Mouse (Mus musculus): ENCODE results near the gene Olfr1395. TPM values are rescaled to one million over a fixed set of nuclear protein-coding genes. Genes with fewer than 3 reads are reported as not detected.
"Not testable (repeated sequence)": the region's sequence is repeated elsewhere in the genome, so short reads cannot be mapped to it uniquely, and the experiment has no call there.

Gene Olfr1395
- total RNA-seq, 4 experiments from 2014 or later = not detected

DNA sequence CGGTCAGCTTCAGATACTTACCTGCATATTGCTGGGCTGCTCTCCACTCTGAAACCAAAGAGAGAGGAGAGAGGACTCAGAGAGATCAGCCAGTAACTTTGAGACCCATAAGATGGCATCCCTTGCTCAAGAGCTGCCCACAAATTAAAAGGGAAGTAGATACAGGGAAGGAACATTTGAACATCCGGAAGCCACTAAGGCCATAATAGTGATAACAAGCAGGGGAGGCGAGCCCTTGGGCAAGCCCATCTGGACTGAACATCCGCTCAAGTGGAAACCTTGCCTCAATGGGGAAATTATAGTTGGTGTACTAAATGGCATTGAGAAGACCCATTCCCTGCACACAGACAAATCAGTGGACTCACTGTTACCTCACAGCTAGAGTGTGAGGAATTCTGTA is 28.5 kb downstream of the Olfr1395 start:
- DNase-seq (ENCODE audit: low spot score in 2 of 2) = no peak

DNA sequence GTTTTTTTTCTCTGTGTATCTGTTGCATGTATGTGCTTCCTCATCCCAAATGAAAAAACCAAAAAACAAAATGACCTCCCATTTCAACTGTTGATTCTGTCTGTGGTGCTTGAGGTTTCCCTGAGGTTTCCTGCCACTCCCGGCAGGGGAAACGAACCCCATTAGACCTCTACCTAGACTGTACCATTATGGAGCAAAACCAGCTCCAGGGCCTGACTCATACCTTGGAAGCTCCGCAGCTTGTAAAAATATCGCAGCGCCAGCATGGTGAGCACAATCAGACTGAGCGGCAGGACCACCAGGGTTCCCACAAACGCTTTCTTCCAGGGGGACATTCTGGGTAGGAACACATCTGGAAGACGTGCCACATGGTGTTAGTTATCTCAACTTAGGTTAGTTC is 33.3 kb downstream of the Olfr1395 start:
- no peak for DNase-seq (ENCODE audit: low spot score in 2 of 2)

DNA sequence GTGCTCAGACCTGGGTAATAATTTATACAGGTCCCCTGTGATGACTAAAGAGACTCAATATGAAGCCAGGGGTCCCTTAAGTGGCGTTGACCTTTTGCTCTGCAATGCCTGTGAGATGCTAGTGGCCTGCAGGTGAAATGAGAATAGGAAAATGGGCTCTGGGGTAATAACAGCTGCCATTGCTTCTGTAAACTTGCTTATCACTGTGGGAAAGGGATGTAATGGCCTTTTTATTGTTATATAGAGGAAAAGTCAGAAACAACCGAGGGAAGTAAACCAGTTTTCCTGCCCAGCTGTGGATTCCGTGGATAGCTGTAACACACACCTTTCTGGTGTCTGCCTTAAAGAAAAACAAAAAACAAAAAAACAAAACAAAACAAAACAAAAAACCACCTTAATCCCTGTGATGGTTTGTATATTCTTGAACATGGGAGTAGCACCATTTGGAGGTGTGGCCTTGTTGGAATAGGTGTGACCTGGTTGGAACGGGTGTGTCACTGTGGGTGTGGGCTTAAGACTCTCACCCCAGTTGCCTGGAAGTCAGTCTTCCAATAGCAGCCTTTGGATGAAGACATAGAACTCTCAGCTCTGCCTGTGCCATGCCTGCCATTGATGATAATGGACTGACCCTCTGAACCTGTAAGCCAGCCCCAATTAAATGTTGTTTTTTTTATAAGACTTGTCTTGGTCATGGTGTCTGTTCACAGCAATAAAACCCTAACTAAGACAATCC is 34.1 kb downstream of the Olfr1395 start:
- not testable (repeated sequence) for DNase-seq (ENCODE audit: low spot score in 2 of 2)

DNA sequence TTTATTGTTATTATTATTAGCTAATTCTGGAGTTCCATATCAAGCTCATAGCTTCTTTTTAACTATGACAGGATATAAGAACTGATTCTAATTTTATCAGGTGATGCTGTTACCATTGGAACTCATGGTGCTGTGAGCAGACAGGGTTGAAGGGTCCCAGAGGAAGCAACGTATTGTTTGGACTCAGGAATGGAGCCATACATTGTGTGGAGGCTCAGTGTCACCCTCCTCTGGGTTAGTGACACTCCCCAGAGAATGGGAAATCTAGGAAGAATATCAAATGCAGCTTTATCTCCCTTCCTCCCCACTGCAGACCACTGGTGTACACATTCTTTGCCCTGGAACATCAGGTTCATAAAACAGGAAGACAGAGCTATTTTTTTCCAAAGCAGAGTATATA is 41.1 kb downstream of the Olfr1395 start:
- DNase-seq (ENCODE audit: low spot score in 2 of 2) = no peak

DNA sequence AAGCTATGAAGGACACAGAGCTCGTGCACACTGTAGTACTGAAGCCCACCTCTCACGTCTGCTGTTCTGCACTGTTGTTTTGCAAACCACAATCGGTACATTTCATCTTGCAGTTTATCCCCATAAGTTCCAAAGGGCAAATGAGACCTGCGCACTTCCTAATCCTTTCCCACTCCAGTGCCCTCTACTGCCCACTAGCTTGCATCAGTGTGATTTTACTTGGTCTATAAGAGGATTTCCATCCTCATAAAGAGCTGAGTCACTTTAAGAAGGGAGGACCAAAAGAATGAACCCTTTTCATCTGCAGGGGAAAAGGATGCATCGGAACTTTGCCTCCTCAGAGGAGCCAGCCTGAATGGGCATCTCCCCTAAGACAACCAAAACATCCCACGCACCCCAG is 44.4 kb downstream of the Olfr1395 start:
- no peak for DNase-seq (ENCODE audit: low spot score in 2 of 2)

DNA sequence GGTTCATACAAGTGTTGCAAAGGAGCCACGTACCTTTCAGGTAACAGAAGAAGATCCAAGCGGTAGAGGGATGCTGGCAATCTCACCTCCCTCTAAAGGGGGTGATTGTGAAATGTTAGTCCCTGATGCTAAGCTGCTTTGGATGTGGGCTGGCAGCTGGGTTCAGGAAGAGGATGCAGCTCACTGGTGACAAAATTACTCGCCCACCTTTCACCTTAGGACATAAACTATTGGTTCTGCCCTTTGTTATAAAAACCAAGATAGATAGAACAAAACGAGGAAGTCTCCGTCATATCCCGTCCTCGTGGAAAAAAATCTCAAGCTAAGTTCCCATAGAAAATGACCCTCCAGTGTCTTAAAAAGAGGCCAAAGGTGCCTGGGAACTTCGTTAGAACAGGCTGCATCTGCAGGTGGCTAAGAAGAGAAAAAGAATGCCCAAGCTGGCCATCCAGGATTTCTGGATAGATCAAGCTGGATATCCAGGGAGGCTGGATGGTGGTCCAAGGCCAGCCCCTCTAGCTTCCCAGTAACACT is 44.9 kb downstream of the Olfr1395 start, which contains the start of gene Btnl9:
TSS of gene Btnl9 (minus strand) at position 205 of the 534 bp plus-strand sequence.
- no peak for DNase-seq (ENCODE audit: low spot score in 2 of 2)

DNA sequence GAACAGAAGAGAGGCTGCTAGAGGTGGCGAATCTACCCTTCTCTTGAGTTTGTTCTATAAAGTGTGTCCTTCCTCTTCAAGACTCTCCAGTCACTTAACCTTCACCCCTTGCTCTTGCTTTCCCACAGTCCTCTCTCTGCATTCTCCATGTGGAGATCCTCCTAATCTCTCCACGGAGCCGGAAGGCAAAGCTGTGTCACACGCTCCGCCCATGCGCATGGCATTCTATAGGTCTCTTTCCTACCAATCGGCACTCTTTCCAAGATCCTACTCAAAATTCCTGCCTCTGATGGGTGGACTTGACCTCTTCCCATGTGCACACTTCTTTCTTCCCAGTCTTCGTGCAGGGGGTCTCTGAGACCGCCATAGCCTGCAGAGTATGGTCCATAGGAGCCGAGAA is 45.6 kb downstream of the Olfr1395 start:
- no peak for DNase-seq (ENCODE audit: low spot score in 2 of 2)

DNA sequence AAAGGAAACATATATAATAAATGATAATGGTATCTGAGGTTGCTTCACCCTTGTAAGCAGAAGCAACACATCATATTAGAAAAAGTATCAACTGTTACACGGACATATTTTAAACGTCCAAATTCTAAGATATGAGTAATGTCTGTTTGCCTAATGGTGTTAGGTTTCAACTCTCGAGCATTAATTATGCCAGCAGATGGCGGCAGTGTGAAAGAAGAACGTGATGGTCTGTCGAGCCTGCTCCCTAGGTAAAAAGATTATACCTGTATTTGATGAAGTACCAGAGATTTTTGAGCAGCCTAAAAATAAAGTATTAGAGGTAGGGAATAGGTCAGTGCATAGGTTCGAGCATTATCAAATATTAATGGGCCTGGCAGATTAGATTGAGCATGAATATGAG is 47.7 kb downstream of the Olfr1395 start:
- peak in 1 of 2 experiments; percentile 58 for DNase-seq (ENCODE audit: low spot score in 2 of 2)

DNA sequence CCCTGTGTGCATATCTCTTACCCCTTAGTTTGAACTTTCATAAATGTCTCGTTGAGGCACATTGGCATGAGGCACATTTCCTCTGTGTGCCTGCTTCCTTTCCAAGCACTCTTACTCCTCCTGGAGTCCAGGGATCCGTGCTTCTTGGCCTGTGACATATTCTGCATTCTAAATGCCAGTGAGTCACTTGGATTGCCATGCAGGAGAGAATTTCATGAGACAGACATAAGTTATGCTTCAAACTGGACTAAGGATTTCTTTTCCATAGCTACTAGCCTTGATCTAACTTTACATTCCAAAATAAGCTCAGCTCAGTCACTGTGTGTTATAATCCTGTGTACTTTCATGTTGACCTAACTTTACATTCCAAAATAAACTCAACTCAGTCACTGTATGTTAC is 49.0 kb downstream of the Olfr1395 start:
- no peak for DNase-seq (ENCODE audit: low spot score in 2 of 2)

DNA sequence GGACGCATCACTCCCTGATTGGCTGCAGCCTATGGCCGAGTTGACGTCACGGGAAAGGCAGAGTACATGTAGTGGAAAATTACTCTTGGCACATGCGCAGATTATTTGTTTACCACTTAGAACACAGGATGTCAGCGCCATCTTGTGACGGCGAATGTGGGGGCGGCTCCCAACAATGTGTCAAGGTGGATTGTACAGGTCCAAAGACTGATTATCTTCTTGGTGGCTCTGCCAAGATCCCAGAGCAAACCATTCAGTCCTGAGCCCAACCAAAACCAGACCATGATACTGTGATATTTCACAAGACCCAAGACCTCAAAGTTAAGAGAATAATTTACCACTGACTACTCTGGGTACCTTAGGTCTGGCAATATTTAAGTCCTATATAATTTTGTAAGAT is 52.7 kb downstream of the Olfr1395 start:
- DNase-seq (ENCODE audit: low spot score in 2 of 2) = not testable (repeated sequence)

DNA sequence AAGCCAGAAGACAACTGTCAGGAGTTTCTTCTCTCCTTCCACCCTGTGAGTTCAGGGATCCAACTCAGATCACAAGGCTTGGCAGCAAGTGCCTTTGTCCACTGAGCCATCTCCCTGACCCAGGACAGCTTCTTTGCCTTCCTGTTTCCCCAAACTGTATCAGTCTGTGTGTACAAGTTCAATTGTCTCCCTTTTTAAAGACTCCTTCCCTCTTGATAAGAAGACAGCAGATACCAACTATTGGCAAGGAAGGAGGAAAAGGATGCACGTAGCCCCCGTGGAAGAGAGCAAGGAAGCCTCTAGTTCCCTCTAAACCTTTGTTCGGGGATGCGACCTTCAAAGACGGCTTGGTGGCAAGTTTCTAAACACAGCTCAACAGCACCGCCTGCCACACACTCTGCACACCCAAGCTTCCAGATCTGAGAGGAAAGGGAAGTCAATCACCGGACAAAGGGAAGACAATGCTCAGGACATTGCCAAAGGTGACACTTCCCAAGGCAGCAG is 53.8 kb downstream of the Olfr1395 start:
- DNase-seq (ENCODE audit: low spot score in 2 of 2) = no peak

Other genes with a start within 250 kb of the Olfr1395 start
- 1 to 10 TPM in 1 of 4 experiments, under 1 TPM in 2, not detected in 1; 0.20 to 1.0 (median 0.29) TPM for gene Gm5431, start 240.1 kb upstream of the Olfr1395 start, total RNA-seq (2022)
- gene Psme2b, start 196.1 kb upstream of the Olfr1395 start, total RNA-seq (2022) = 1 to 10 TPM in 2 of 4 experiments, under 1 TPM in 1, not detected in 1; 0.56 to 3.8 (median 2.4) TPM
- gene Olfr56, start 163.4 kb upstream of the Olfr1395 start, total RNA-seq (2022) = not detected
- gene 9930111J21Rik1, start 162.9 kb upstream of the Olfr1395 start, total RNA-seq (2022) = 1 to 10 TPM in 3 of 4 experiments, under 1 TPM in 1; 0.95 to 3.3 (median 1.6) TPM
- gene Gm12185, start 150.0 kb upstream of the Olfr1395 start, total RNA-seq (2022) = 1 to 10 TPM in 1 of 4 experiments, under 1 TPM in 3; 0.16 to 1.1 (median 0.39) TPM
- 1 to 10 TPM in 1 of 4 experiments, under 1 TPM in 3; 0.34 to 1.1 (median 0.48) TPM for gene Tgtp1, start 148.1 kb upstream of the Olfr1395 start, total RNA-seq (2022)
- gene 9930111J21Rik2, start 91.0 kb upstream of the Olfr1395 start, total RNA-seq (2022) = 1 to 10 TPM in 3 of 4 experiments, under 1 TPM in 1; 0.92 to 4.2 (median 2.6) TPM
- under 1 TPM in 2 of 4 experiments, not detected in 2; 0.16 to 0.71 TPM for gene Tgtp2, start 78.1 kb upstream of the Olfr1395 start, total RNA-seq (2022)
- gene Ifi47, start 65.7 kb upstream of the Olfr1395 start, total RNA-seq (2022) = 1 to 10 TPM in 2 of 4 experiments, under 1 TPM in 2; 0.89 to 1.4 (median 1.1) TPM
- gene Olfr1396, start 27.4 kb upstream of the Olfr1395 start, total RNA-seq (2022) = not detected
- gene Olfr1394, start 12.1 kb downstream of the Olfr1395 start, total RNA-seq (2022) = not detected
- not detected for gene Btnl9, start 44.9 kb downstream of the Olfr1395 start, total RNA-seq (2022)
- 10 to 100 TPM; 42.5 to 60.7 (median 52.8) TPM for gene Zfp62, start 61.0 kb downstream of the Olfr1395 start, total RNA-seq (2022)
- gene Mgat1, start 101.9 kb downstream of the Olfr1395 start, total RNA-seq (2022) = 10 to 100 TPM; 56.4 to 63.2 (median 59.5) TPM
- not detected for gene Olfr1393, start 136.0 kb downstream of the Olfr1395 start, total RNA-seq (2022)
- gene Olfr1392, start 143.0 kb downstream of the Olfr1395 start, total RNA-seq (2022) = not detected
- gene Olfr10, start 162.5 kb downstream of the Olfr1395 start, total RNA-seq (2022) = not detected
- not detected for gene Olfr1391, start 180.5 kb downstream of the Olfr1395 start, total RNA-seq (2022)
- gene Olfr1390, start 192.9 kb downstream of the Olfr1395 start, total RNA-seq (2022) = not detected

All from layer of hippocampus, adult 8-10 months (tissue).